Mouse (Mus musculus) spleen, adult 2 months (tissue): Measurements from ENCODE around the gene Tmem179. TPM values are rescaled to one million over a fixed set of nuclear protein-coding genes. Genes with fewer than 3 reads are reported as not detected.

ENCODE experiments used
- DNase-seq, 2 experiments: peaks; one replicate each; pipeline versions ENCODE4 v3.0.0 to v3.0.0-alpha.2; 2012 to 2021; ENCODE audit warnings: low spot score in 2 of 2, low read depth in 1 of 2
- H3K27ac ChIP-seq: fragments of 200-500 bp; 2 replicates; pipeline ENCODE4 v1.5.1; 2012; ENCODE audit warnings: low read length, inconsistent platforms; ENCODE audit not compliant: insufficient read depth
- H3K27me3 ChIP-seq: fragments of 200-500 bp; 2 replicates; pipeline ENCODE4 v1.6.1; 2012; ENCODE audit warnings: mild to moderate bottlenecking, moderate library complexity, low read length, inconsistent platforms; ENCODE audit not compliant: control insufficient read depth, insufficient read depth
- H3K36me3 ChIP-seq: fragments of 200-500 bp; 2 replicates; pipeline ENCODE4 v1.6.1; 2012; ENCODE audit warnings: mild to moderate bottlenecking, low read length, inconsistent platforms; ENCODE audit not compliant: control insufficient read depth, insufficient read depth
- H3K4me1 ChIP-seq: fragments of 200-500 bp; 2 replicates; pipeline ENCODE4 v1.6.1; 2011; ENCODE audit warnings: inconsistent platforms; ENCODE audit not compliant: control insufficient read depth, insufficient read depth, insufficient read length
- H3K4me3 ChIP-seq: fragments of 200-500 bp; 2 replicates; pipeline ENCODE4 v1.5.1; 2011; ENCODE audit warnings: mild to moderate bottlenecking, inconsistent platforms; ENCODE audit not compliant: insufficient read depth, insufficient read length; ENCODE audit errors: extremely low read depth
- CTCF ChIP-seq: fragments of 200-500 bp; IDR thresholded peaks from 2 replicates; pipeline ENCODE4 v1.5.1; 2011; ENCODE audit warnings: mild to moderate bottlenecking, inconsistent platforms; ENCODE audit not compliant: insufficient read depth, insufficient read length, insufficient replicate concordance; ENCODE audit errors: extremely low read depth
- POLR2A ChIP-seq: fragments of 200-500 bp; IDR thresholded peaks from 2 replicates; pipeline ENCODE4 v1.6.1; 2011; ENCODE audit warnings: low read depth, low read length, inconsistent platforms
- WGBS: fragments of 180-500 bp; shearing (Covaris S2); methylation state at CpG from one replicate; pipeline ENCODE4 v1.1.7; 2018; 5-methylcytosine and 5-hydroxymethylcytosine counted together
- polyA plus RNA-seq: library from polyadenylated mRNA; depleted of rRNA; stranded (reverse); fragments of >200 nt; gene quantifications from 2 replicates; pipeline ENCODE4 v1.2.3, GENCODE M21; 2012; rRNA removed

The Tmem179 gene
- 0.02 TPM in 1 of 2 replicates, not detected in the other for polyA plus RNA-seq

GRCm38 (mm10) chr12:112516697-112517337 is at the start of gene Tmem179:
TSS of gene Tmem179 (minus strand) at chr12:112516747.
- TF ChIP-seq CTCF (no peak), POLR2A (no peak)
- H3K27me3 ChIP-seq, result no peaks in the 10 kb centered on the region
- DNase-seq, result peak in 1 of 2 experiments; percentile 9
- H3K4me3 ChIP-seq, result no peak within 1 kb of the TSS
- H3K4me1 ChIP-seq, result no peaks in the 10 kb centered on the region
- WGBS, result 7% methylated on average over 14 of the region's 14 CpGs
- no peak within 1 kb of the TSS for H3K27ac ChIP-seq
- no peaks in the 10 kb centered on the region for H3K36me3 ChIP-seq

GRCm38 (mm10) chr12:112563011-112563410 is 46.5 kb upstream of the Tmem179 start:
- H3K36me3 ChIP-seq, result no peaks in the 10 kb centered on the region
- WGBS, result 57% methylated on average over 6 of the region's 6 CpGs
- DNase-seq, result peak; percentile 15 to 41
- H3K4me3 ChIP-seq, result no peak overlapping the region
- H3K27me3 ChIP-seq, result no peaks in the 10 kb centered on the region
- peaks cover 3% of the 10 kb centered on the region; the same call in 1 of the 2 replicates for H3K4me1 ChIP-seq
- TF ChIP-seq POLR2A, result no peak
- TF ChIP-seq CTCF, result no peak
- no peak overlapping the region for H3K27ac ChIP-seq

DNA sequence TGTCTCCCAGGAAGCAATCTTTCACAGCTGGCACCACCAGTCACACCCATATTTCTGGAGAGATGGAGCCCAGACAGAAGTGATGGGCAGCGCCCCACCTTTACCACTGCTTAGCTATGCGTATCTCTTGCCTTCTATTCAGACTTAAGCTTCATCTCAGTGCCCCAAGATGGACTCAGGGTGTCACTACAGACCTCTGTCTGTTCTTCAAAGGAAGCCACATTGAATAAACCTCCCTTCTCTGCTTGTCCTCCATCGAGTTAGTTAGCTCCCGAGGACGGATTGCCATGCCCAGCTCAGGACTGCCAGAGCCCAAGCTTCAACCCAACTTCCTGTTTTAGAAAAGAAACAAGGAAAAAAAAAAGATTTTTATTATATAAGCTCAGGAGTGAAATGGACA is 45.9 kb upstream of the Tmem179 start:
- Histone ChIP-seq H3K36me3 (no peaks in the 10 kb centered on the region), H3K27ac (no peak overlapping the region), H3K4me1 (peaks cover 3% of the 10 kb centered on the region; the same call in 1 of the 2 replicates), H3K4me3 (no peak overlapping the region), H3K27me3 (no peaks in the 10 kb centered on the region)
- DNase-seq, result no peak
- TF ChIP-seq CTCF, result no peak
- TF ChIP-seq POLR2A, result no peak
- 45% methylated on average over 5 of the region's 5 CpGs for whole genome bisulfite sequencing

GRCm38 (mm10) chr12:112561163-112561562 is 44.6 kb upstream of the Tmem179 start:
- WGBS, result 77% methylated on average over 3 of the region's 3 CpGs
- H3K27ac ChIP-seq, result no peak overlapping the region
- peaks cover 3% of the 10 kb centered on the region; the same call in 1 of the 2 replicates for H3K4me1 ChIP-seq
- no peaks in the 10 kb centered on the region for H3K27me3 ChIP-seq
- no peak overlapping the region for H3K4me3 ChIP-seq
- DNase-seq, result no peak
- H3K36me3 ChIP-seq, result no peaks in the 10 kb centered on the region
- no peak for TF ChIP-seq CTCF
- no peak for TF ChIP-seq POLR2A

GRCm38 (mm10) chr12:112560176-112560797 is 43.7 kb upstream of the Tmem179 start:
- Histone ChIP-seq H3K27me3 (no peaks in the 10 kb centered on the region), H3K4me1 (peaks cover 3% of the 10 kb centered on the region; the same call in 1 of the 2 replicates), H3K4me3 (no peak overlapping the region), H3K27ac (no peak overlapping the region), H3K36me3 (no peaks in the 10 kb centered on the region)
- no peak for DNase-seq
- TF ChIP-seq POLR2A (no peak), CTCF (0 out of 2 replicates have a peak, but pooled peaks have one; percentile 1)
- 79% methylated on average over 4 of the region's 5 CpGs for WGBS

DNA sequence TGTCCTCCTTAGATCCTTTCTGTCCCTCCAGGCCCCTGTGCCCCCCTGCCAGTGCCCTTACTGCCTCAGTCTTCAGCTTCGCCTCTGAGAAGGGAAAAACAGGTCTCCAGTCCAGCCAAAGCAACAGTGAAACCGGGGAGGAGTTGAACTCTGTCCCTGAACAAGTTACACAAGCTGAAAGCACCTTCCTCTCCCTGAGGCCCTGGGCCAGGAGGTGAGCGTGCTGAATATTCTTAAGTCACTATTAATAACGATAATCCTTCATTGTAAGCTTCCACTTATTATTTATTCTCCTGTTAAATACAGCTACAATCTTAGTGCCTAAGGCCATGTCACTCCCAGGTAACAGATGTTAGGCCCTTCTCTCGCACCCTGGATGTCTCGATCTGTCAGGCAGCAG is 43.1 kb upstream of the Tmem179 start:
- no peak for DNase-seq
- no peak overlapping the region for H3K4me3 ChIP-seq
- TF ChIP-seq POLR2A (no peak), CTCF (no peak)
- no peaks in the 10 kb centered on the region for H3K36me3 ChIP-seq
- 80% methylated on average over 6 of the region's 6 CpGs for WGBS
- no peaks in the 10 kb centered on the region for H3K27me3 ChIP-seq
- H3K27ac ChIP-seq, result no peak overlapping the region
- peaks cover 3% of the 10 kb centered on the region; the same call in 1 of the 2 replicates for H3K4me1 ChIP-seq

DNA sequence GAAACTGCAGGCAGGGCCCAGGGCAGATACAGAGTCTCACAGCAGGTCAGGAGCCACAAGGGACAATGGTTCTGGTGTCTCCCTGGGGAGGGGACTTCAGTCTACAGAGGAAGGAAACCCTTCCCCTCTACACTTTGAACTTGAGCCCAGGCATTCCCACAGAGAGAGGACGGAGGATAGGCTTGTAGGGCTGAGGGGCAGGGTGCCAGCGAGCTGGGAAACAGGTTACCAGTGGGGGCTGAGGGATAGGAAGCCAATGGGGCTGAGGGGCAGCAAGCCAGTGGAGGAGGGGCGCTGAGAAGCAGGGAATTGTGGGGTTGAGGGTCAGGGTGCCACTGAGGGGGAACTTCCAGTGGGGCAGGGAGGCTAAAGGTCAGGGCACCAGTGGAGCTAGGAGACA is 42.7 kb upstream of the Tmem179 start:
- Histone ChIP-seq H3K4me1 (peaks cover 3% of the 10 kb centered on the region; the same call in 1 of the 2 replicates), H3K27me3 (no peaks in the 10 kb centered on the region), H3K27ac (no peak overlapping the region), H3K36me3 (no peaks in the 10 kb centered on the region), H3K4me3 (no peak overlapping the region)
- 56% methylated on average over 3 of the region's 3 CpGs for WGBS
- TF ChIP-seq POLR2A, result no peak
- no peak for TF ChIP-seq CTCF
- no peak for DNase-seq
